Mouse (Mus musculus) kidney, embryonic 16.5 days (tissue): ENCODE measurements at regions not wholly inside any gene's neighbourhood (a gene's known extent, or its start where the extent isn't known, plus 50 kb on each side); places are given as distances from the start of the nearest gene placed in this dataset.
A peak's percentile ranks its signal among the peaks of the same experiment; 100 is the strongest.

Experiments used
- ATAC-seq: fragments of 200-750 bp; cut with Nextera tagmentation; 2 replicates; pipeline ENCODE4 v1.8.0; 2017; ENCODE audit warnings: moderate TSS enrichment; ENCODE audit not compliant: low FRiP score, low TSS enrichment
- H3K27ac ChIP-seq: fragments of 300-500 bp; sonication (generic); 2 replicates; pipeline ENCODE4 v1.5.1; 2014; ENCODE audit warnings: low read length
- H3K27me3 ChIP-seq: fragments of 300-500 bp; sonication (generic); 2 replicates; pipeline ENCODE4 v1.6.1; 2014; ENCODE audit warnings: low read length, control low read depth, mixed read lengths; ENCODE audit not compliant: insufficient read depth
- H3K36me3 ChIP-seq: fragments of 300-500 bp; sonication (generic); 2 replicates; pipeline ENCODE4 v1.6.1; 2014; ENCODE audit warnings: low read length, control low read depth, mixed read lengths; ENCODE audit not compliant: insufficient read depth
- H3K4me1 ChIP-seq: fragments of 300-500 bp; sonication (generic); 2 replicates; pipeline ENCODE4 v1.6.1; 2014; ENCODE audit warnings: low read length, control low read depth, mixed read lengths; ENCODE audit not compliant: insufficient read depth
- H3K4me2 ChIP-seq: fragments of 300-500 bp; sonication (generic); replicated peaks from 2 replicates; pipeline ENCODE4 v1.6.1; 2014; ENCODE audit warnings: low read depth, low read length
- H3K4me3 ChIP-seq: fragments of 300-500 bp; sonication (generic); 2 replicates; pipeline ENCODE4 v1.5.1; 2014; ENCODE audit warnings: mild to moderate bottlenecking, low read length
- H3K9ac ChIP-seq: fragments of 300-500 bp; sonication (generic); replicated peaks from 2 replicates; pipeline ENCODE4 v1.6.1; 2014; ENCODE audit warnings: low read length
- H3K9me3 ChIP-seq: fragments of 300-500 bp; sonication (generic); 2 replicates; pipeline ENCODE4 v1.6.1; 2016; ENCODE audit warnings: low read length, control low read depth
- WGBS: fragments of 180-500 bp; shearing (Covaris S2); extraction: QIAGEN DNeasy Blood & Tissue Kit; methylation state at CpG from one replicate; pipeline ENCODE4 v1.1.7; 2014; 5-methylcytosine and 5-hydroxymethylcytosine counted together

- ATAC-seq, result no peak
- Histone ChIP-seq H3K4me1 (no peaks in the 10 kb centered on the region), H3K27ac (no peak overlapping the region)
Observed at GRCm38 (mm10) chr12:26936696-26937458, 405.5 kb downstream of the Sox11 start.

GRCm38 (mm10) chr12:26930155-26930867 lies 412.1 kb downstream of the Sox11 start:
- WGBS, result 74% methylated on average over 7 of the region's 7 CpGs
- H3K4me2 ChIP-seq, result no peak overlapping the region
- H3K27ac ChIP-seq, result no peak overlapping the region
- no peaks in the 10 kb centered on the region for H3K27me3 ChIP-seq
- no peaks in the 10 kb centered on the region for H3K4me1 ChIP-seq
- H3K9me3 ChIP-seq, result no peaks in the 10 kb centered on the region
- ATAC-seq, result no peak
- no peak overlapping the region for H3K9ac ChIP-seq
- no peaks in the 10 kb centered on the region for H3K36me3 ChIP-seq
- no peak overlapping the region for H3K4me3 ChIP-seq

More at GRCm38 (mm10) chr12:26936696-26937458, 405.5 kb downstream of the Sox11 start:
- WGBS, result 71% methylated on average over 5 of the region's 5 CpGs
- H3K36me3 ChIP-seq, result no peaks in the 10 kb centered on the region
- H3K9ac ChIP-seq, result no peak overlapping the region
- H3K9me3 ChIP-seq, result no peaks in the 10 kb centered on the region
- H3K4me3 ChIP-seq, result no peak overlapping the region
- H3K4me2 ChIP-seq, result no peak overlapping the region
- H3K27me3 ChIP-seq, result no peaks in the 10 kb centered on the region

- H3K4me3 ChIP-seq, result no peak overlapping the region
- no peak overlapping the region for H3K27ac ChIP-seq
- no peak overlapping the region for H3K4me2 ChIP-seq
- no peak overlapping the region for H3K9ac ChIP-seq
- no peaks in the 10 kb centered on the region for H3K36me3 ChIP-seq
- ATAC-seq, result no peak
- 96% methylated on average over 1 of the region's 1 CpGs for WGBS
- H3K4me1 ChIP-seq, result no peaks in the 10 kb centered on the region
- H3K9me3 ChIP-seq, result no peaks in the 10 kb centered on the region
- no peaks in the 10 kb centered on the region for H3K27me3 ChIP-seq
Observed at GRCm38 (mm10) chr12:26906126-26906525, 436.2 kb downstream of the Sox11 start.

- peak overlapping the region; percentile 46 for H3K4me2 ChIP-seq
- H3K27me3 ChIP-seq, result no peaks in the 10 kb centered on the region
- H3K4me3 ChIP-seq, result peak overlapping the region; percentile 11; the same call in 1 of the 2 replicates
- H3K4me1 ChIP-seq, result no peaks in the 10 kb centered on the region
- WGBS, result 32% methylated on average over 2 of the region's 2 CpGs
- H3K9ac ChIP-seq, result no peak overlapping the region
- H3K27ac ChIP-seq, result no peak overlapping the region
- no peak for ATAC-seq
- no peaks in the 10 kb centered on the region for H3K9me3 ChIP-seq
- H3K36me3 ChIP-seq, result no peaks in the 10 kb centered on the region
Observed at GRCm38 (mm10) chr12:26903894-26904272, 434.9 kb downstream of the Cmpk2 start.

- Histone ChIP-seq H3K9me3 (no peaks in the 10 kb centered on the region), H3K27me3 (no peaks in the 10 kb centered on the region), H3K36me3 (no peaks in the 10 kb centered on the region), H3K4me1 (no peaks in the 10 kb centered on the region), H3K4me3 (peak overlapping the region; percentile 11; the same call in 1 of the 2 replicates), H3K9ac (no peak overlapping the region), H3K4me2 (peak overlapping the region; percentile 46), H3K27ac (no peak overlapping the region)
- ATAC-seq, result peak; percentile 61; the same call in 1 of the 2 replicates
- 32% methylated on average over 23 of the region's 23 CpGs for WGBS
Observed at GRCm38 (mm10) chr12:26903073-26903893, 434.3 kb downstream of the Cmpk2 start.

GRCm38 (mm10) chr12:26891190-26891589 lies 422.2 kb downstream of the Cmpk2 start:
- no peak for ATAC-seq
- H3K4me1 ChIP-seq, result peaks cover 3% of the 10 kb centered on the region; the same call in 1 of the 2 replicates
- no peak overlapping the region for H3K4me3 ChIP-seq
- no peak overlapping the region for H3K9ac ChIP-seq
- WGBS, result 33% methylated on average over 4 of the region's 4 CpGs
- H3K4me2 ChIP-seq, result no peak overlapping the region
- H3K27ac ChIP-seq, result no peak overlapping the region
- H3K9me3 ChIP-seq, result no peaks in the 10 kb centered on the region
- H3K36me3 ChIP-seq, result no peaks in the 10 kb centered on the region
- H3K27me3 ChIP-seq, result no peaks in the 10 kb centered on the region

GRCm38 (mm10) chr12:26886635-26887014 lies 417.6 kb downstream of the Cmpk2 start:
- Histone ChIP-seq H3K9me3 (no peaks in the 10 kb centered on the region), H3K27me3 (no peaks in the 10 kb centered on the region), H3K27ac (no peak overlapping the region), H3K9ac (no peak overlapping the region), H3K4me3 (no peak overlapping the region), H3K36me3 (no peaks in the 10 kb centered on the region), H3K4me1 (peaks cover 28% of the 10 kb centered on the region), H3K4me2 (no peak overlapping the region)
- no peak for ATAC-seq
- WGBS, result 72% methylated on average over 7 of the region's 7 CpGs

- Histone ChIP-seq H3K36me3 (no peaks in the 10 kb centered on the region), H3K27me3 (no peaks in the 10 kb centered on the region), H3K4me1 (peaks cover 28% of the 10 kb centered on the region), H3K4me3 (no peak overlapping the region), H3K9me3 (no peaks in the 10 kb centered on the region), H3K9ac (no peak overlapping the region), H3K4me2 (no peak overlapping the region), H3K27ac (no peak overlapping the region)
- no peak for ATAC-seq
- WGBS, result 36% methylated on average over 12 of the region's 12 CpGs
Observed at GRCm38 (mm10) chr12:26885831-26886634, 417.0 kb downstream of the Cmpk2 start.

- Histone ChIP-seq H3K4me3 (no peak overlapping the region), H3K9ac (no peak overlapping the region), H3K27ac (no peak overlapping the region), H3K4me1 (peaks cover 28% of the 10 kb centered on the region), H3K9me3 (no peaks in the 10 kb centered on the region), H3K4me2 (no peak overlapping the region), H3K36me3 (no peaks in the 10 kb centered on the region), H3K27me3 (no peaks in the 10 kb centered on the region)
- 52% methylated on average over 3 of the region's 3 CpGs for WGBS
- peak; percentile 61; the same call in 1 of the 2 replicates for ATAC-seq
Observed at GRCm38 (mm10) chr12:26885083-26885482, 416.1 kb downstream of the Cmpk2 start.
